Mouse (Mus musculus): ENCODE results near the gene Cdk16. TPM values are rescaled to one million over a fixed set of nuclear protein-coding genes. Genes with fewer than 3 reads are reported as not detected.

The Cdk16 gene
- total RNA-seq (2015) (49.2 and 49.8 TPM in 2 replicates), total RNA-seq (2017) (25.4 and 29.7 TPM in 2 replicates)

DNA sequence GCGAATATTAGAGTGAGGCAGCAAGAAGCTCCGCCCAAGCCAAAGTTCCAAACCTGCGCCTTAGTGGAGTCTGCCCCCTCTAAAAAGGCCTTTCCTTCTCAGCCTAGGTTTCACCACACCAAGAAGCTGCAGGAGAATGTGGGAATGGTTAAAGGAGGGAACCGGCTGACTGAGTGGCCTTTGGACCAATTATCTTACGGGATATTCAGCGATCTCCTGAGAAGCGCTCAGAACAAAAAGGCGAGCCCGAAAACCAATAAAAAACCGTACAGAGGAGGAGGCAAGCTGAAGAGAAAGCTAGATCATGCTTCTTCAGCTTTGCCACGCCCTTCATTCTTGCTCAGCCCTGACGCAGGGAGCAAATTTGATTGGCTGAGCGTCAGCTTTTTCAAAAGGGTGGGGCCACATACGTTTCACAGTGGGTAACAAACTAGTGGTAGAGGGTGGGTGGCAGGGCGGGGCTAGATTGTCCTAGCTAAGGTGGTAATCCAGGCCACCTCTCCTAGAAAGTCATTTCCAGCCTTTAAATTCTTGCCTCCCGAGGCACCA lies at the start of gene Cdk16:
Gene Cdk16 (plus strand): TSS at position 436 of the 549 bp plus-strand sequence.
- peak; percentile 85 for ATAC-seq (replicated peaks; ENCODE audit: poor library complexity)

DNA sequence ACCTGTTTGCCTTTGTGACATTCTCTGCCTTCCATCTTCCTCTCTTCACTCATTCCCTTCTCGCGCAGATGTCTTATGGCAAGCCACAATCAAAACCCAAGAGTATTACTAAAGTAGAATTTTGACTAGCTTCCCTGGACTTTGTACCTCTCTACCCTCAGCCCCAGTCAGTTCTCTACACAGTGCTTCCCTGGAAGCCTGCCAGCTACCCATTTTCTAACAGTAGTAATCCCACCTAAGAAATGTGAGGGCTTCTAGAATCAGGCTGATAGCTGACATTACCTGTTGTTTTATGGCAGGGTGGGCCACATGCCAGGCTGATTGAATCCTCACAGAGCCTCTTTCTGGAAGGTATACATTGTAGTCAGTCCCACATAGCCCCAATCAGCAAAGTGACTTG lies 49.6 kb upstream of the Cdk16 start:
- no peak for ATAC-seq (replicated peaks; ENCODE audit: poor library complexity)

GRCm38 (mm10) chrX:20644780-20645179 lies 43.0 kb upstream of the Cdk16 start:
- no peak for ATAC-seq (replicated peaks; ENCODE audit: poor library complexity)

DNA sequence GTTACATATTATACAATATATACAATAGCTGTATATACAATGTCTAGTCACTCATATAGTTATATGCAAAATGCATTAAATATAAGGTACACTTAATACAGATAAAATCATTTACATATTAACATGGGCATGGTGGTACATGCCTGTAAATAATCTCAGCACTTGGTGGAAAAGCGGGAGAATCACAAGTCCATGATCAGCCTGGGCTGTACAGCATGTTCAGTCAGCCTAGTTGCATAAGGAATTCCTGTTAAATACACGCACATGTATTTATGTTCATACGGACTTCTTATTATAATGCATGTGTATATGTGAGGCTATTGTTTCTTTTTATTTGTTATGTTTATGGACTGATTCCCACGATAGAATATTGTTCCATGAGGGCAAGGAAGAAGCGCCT lies 30.2 kb upstream of the Cdk16 start:
- no peak for ATAC-seq (replicated peaks; ENCODE audit: poor library complexity)

DNA sequence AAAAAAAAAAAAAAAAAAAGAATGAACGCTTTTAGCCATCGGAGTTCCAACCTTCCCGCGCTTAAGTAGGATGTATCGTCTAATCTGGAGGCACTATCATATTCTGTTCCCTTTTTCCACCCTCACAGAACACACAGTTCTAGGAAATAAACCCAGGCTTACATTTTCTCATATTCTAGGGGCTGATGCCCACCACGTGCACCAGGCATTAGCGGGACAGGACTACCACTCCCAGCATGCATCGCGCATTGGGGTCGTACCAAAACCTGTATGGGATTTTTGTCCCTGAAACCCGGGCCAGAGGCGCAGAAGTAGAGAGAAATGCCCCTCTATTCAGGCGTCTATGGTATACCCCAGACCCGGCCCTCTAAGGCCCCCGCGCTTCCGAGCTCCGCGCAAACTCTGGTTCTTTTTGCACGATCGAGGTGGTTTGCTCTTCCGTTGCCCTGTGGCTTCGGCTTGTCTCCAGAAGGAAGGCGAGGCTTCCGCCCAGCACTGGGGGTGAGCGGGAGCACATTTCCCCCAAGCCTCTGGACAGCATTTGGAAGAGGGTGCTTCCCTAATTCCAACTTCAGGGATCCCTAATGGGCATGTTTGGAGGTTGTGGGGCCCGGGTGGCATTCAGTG lies 29.6 kb upstream of the Cdk16 start, which contains the start of gene Uba1:
Gene Uba1 (plus strand): TSS at position 301 of the 627 bp plus-strand sequence.
- peak; percentile 84 for ATAC-seq (replicated peaks; ENCODE audit: poor library complexity)

- peak; percentile 10; the same call in 1 of the 2 replicates for ATAC-seq (replicated peaks; ENCODE audit: poor library complexity)
Measured at GRCm38 (mm10) chrX:20658891-20659406, 28.8 kb upstream of the Cdk16 start.

DNA sequence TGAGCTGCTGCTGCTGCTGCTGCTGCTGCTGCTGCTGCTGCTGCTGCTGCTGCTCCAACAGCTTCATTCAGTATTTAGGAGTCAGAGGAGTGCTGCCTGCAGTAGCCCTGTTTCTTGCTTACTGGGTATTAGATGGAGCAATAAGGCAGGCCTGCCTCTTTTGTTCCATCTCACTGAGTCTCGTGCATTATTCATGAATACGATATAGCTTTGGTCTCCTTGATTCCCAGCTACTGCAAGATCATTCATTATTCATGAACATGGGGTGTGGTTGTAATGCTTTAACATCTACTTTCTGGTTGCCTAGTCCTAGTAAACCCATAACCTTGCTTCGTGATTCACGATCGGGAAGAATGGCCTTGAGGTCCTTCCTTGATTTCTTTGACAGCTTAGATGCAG lies 25.4 kb upstream of the Cdk16 start:
- ATAC-seq (replicated peaks; ENCODE audit: poor library complexity), result no peak

- peak; percentile 70 for ATAC-seq (replicated peaks; ENCODE audit: poor library complexity)
Measured at GRCm38 (mm10) chrX:20662716-20663443, 24.9 kb upstream of the Cdk16 start.

DNA sequence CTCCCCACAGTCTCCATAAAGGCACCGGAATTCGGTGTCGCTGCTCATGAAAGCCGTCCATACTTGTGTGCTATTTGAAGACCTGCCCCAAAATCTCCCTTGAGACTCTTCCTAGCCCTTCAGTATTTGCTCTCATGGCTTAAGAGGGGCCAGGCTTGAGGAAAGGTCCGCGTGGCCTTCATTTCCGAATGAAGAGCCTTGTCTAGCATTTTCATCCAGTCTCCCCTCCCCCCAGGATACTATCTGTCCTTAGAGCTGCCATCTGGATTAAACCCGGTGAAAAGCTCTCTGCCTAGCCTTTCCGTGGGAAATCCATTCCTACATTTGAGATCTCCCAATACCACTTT lies 24.3 kb upstream of the Cdk16 start:
- ATAC-seq (replicated peaks; ENCODE audit: poor library complexity), result no peak

DNA sequence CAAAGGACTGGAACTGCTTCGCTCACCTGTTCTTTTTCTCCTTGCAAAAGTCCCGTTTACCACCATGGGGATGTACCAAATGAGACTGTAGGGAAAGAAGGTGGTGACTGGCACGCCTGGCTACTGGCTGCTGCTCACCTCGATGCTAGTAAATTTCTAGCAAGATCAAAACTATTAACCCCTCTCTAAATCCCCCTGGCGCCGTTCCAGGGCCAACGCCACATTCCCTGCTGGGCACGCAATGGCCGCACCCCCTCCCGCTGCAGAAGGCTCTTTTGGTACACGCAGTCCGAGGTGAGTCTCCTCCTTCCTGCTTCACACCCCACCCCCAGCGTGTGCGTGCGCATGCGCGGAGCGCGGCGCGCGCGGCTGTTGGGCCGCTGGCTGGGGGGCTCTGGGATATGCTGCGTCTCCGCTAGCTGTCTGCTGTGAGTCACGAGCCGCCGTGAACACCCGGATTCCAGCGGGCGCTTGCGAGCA lies 354 bp downstream of the Cdk16 start:
- peak; percentile 72 for ATAC-seq (replicated peaks; ENCODE audit: poor library complexity)

DNA sequence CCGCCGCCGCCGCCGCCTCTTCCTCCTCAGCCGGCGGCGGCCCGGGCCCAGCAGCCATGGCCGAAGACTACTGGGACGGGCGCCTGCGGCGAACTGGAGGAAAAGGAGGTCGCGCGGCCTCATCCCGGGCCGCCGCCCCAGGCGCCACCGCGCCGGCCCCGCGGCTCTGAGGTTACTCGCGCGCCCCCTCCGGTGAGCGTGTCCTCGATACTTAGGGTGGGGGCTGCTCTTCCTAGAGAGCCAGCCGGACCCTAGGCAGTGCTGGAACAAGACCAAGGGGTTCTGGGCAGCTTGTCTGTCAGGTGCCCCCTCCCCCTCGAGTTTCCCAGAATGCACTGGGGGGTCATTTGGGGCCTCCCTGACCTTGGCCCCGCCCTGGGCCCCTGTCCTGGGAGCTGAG lies 861 bp downstream of the Cdk16 start:
- ATAC-seq (replicated peaks; ENCODE audit: poor library complexity), result peak; percentile 23

- no peak for ATAC-seq (replicated peaks; ENCODE audit: poor library complexity)
Measured at GRCm38 (mm10) chrX:20691566-20691965, 3.8 kb downstream of the Cdk16 start.

DNA sequence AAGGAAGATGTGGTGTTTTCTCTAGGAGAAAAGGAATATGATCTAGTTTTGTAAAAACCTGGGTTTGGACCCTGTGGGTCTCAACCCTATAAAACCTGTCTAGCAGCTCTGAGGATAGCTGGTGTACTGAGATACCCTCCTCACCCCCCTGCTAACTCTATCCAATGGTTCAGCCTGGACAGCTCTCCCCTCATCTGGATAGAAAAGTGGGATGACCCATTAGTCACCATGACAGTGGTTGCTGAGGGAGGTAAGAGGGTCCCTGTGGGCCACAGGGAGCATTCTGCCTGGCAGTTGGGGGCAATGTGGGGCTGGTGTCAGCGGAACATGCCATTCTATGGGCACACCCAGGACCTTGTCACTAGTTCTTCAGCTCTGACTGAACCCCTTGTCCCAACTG lies 4.9 kb downstream of the Cdk16 start:
- ATAC-seq (replicated peaks; ENCODE audit: poor library complexity), result no peak

DNA sequence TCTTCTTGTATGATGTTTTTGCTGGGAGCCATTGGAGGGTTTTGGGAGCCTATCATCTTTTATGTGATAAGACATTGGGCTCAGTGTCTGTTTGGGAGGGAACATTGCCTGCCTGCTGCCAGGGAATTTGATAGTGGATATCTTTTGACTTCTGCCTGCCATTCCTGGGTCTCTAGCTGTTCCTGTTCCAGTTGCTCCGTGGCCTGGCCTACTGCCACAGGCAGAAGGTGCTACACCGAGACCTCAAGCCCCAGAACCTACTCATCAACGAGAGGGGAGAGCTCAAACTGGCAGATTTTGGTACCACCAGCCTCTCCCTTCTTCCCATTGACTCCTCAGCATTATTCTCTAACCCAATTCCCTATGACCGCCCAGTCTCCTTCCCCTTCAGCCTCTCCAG lies 8.1 kb downstream of the Cdk16 start:
- no peak for ATAC-seq (replicated peaks; ENCODE audit: poor library complexity)

DNA sequence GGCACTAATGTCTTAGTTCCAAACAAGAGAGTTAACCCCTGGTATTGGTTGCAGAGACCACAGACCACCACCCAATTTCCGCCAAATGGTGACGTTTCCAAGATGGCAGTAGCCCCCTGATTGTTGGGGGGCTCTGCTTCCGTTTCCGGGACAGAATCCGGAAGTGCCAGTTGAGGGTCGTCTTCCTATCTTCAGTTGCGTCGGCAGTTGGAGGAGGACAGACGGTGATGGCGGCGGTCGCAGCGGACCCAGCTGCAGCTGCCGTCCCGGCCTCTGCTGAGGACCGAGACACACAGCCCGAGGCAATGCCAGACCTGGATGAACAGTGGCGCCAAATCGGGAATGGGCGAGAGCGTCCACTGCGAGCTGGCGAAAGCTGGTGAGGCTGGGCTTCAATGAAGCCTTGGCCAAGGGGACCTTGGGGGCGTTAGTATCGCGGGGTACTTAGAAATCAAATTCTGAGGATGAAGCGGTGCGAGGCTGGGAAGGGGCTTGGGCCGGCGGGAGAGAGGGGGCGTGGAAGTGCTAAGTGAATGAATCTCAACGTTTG lies 16.1 kb downstream of the Cdk16 start, which contains the start of gene Usp11:
Gene Usp11 (plus strand): TSS at position 166 of the 550 bp plus-strand sequence.
- ATAC-seq (replicated peaks; ENCODE audit: poor library complexity), result peak; percentile 35

- ATAC-seq (replicated peaks; ENCODE audit: poor library complexity), result peak; percentile 93
Measured at GRCm38 (mm10) chrX:20704295-20705082, 16.7 kb downstream of the Cdk16 start.

DNA sequence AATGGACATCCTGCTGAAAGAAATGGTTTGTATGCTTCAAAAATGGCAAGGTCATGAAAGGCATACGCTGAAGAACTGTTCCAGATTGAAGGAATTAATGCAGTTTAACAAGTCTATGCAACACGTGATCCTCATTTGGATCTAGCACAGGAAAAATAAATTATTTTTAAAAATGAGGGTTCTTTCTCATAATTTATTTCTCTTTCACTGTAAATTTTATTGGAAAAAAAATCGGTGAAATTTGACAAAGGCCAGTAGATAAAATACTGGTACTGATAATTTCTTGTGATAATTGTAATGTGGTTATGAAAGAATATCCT lies 17.3 kb downstream of the Cdk16 start:
- ATAC-seq (replicated peaks; ENCODE audit: poor library complexity), result no peak

- ATAC-seq (replicated peaks; ENCODE audit: poor library complexity), result no peak
Measured at GRCm38 (mm10) chrX:20728681-20729080, 40.9 kb downstream of the Cdk16 start.

GRCm38 (mm10) chrX:20730048-20730447 lies 42.3 kb downstream of the Cdk16 start:
- ATAC-seq (replicated peaks; ENCODE audit: poor library complexity), result peak; percentile 66

DNA sequence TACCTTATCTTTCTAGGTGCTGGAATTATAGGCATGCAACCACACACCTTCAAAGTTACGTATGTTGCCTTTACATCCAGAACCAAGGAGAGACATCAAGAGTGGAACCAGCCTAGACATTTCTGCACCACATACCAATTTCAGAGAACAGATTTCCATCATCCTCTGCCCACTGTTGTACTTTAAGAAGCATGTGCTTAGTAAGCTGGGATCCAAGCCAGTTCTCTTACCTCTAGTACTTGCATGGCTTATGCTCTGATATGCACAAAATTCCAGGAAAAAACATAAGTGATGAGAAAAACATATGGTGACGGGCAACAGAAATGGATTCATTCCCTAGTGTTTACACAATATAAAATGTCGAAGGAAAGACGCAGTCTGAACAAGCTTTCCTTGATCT lies 48.7 kb downstream of the Cdk16 start:
- ATAC-seq (replicated peaks; ENCODE audit: poor library complexity), result no peak

GRCm38 (mm10) chrX:20748829-20749228 lies 61.1 kb downstream of the Cdk16 start:
- ATAC-seq (replicated peaks; ENCODE audit: poor library complexity), result no peak

All from megakaryocyte progenitor cell, adult 5-6 weeks (primary cell).